Mouse (Mus musculus) kidney, embryonic 16.5 days (tissue): ENCODE measurements at regions not wholly inside any gene's neighbourhood (a gene's known extent, or its start where the extent isn't known, plus 50 kb on each side); places are given as distances from the start of the nearest gene placed in this dataset.

Experiments used
- ATAC-seq: fragments of 200-750 bp; cut with Nextera tagmentation; 2 replicates; pipeline ENCODE4 v1.8.0; 2017; ENCODE audit warnings: moderate TSS enrichment; ENCODE audit not compliant: low FRiP score, low TSS enrichment
- H3K27ac ChIP-seq: fragments of 300-500 bp; sonication (generic); 2 replicates; pipeline ENCODE4 v1.5.1; 2014; ENCODE audit warnings: low read length
- H3K27me3 ChIP-seq: fragments of 300-500 bp; sonication (generic); 2 replicates; pipeline ENCODE4 v1.6.1; 2014; ENCODE audit warnings: low read length, control low read depth, mixed read lengths; ENCODE audit not compliant: insufficient read depth
- H3K36me3 ChIP-seq: fragments of 300-500 bp; sonication (generic); 2 replicates; pipeline ENCODE4 v1.6.1; 2014; ENCODE audit warnings: low read length, control low read depth, mixed read lengths; ENCODE audit not compliant: insufficient read depth
- H3K4me1 ChIP-seq: fragments of 300-500 bp; sonication (generic); 2 replicates; pipeline ENCODE4 v1.6.1; 2014; ENCODE audit warnings: low read length, control low read depth, mixed read lengths; ENCODE audit not compliant: insufficient read depth
- H3K4me2 ChIP-seq: fragments of 300-500 bp; sonication (generic); replicated peaks from 2 replicates; pipeline ENCODE4 v1.6.1; 2014; ENCODE audit warnings: low read depth, low read length
- H3K4me3 ChIP-seq: fragments of 300-500 bp; sonication (generic); 2 replicates; pipeline ENCODE4 v1.5.1; 2014; ENCODE audit warnings: mild to moderate bottlenecking, low read length
- H3K9ac ChIP-seq: fragments of 300-500 bp; sonication (generic); replicated peaks from 2 replicates; pipeline ENCODE4 v1.6.1; 2014; ENCODE audit warnings: low read length
- H3K9me3 ChIP-seq: fragments of 300-500 bp; sonication (generic); 2 replicates; pipeline ENCODE4 v1.6.1; 2016; ENCODE audit warnings: low read length, control low read depth
- WGBS: fragments of 180-500 bp; shearing (Covaris S2); extraction: QIAGEN DNeasy Blood & Tissue Kit; methylation state at CpG from one replicate; pipeline ENCODE4 v1.1.7; 2014; 5-methylcytosine and 5-hydroxymethylcytosine counted together

- Histone ChIP-seq H3K27me3 (no peaks in the 10 kb centered on the region), H3K27ac (no peak overlapping the region), H3K4me2 (no peak overlapping the region), H3K36me3 (no peaks in the 10 kb centered on the region), H3K4me1 (no peaks in the 10 kb centered on the region), H3K4me3 (no peak overlapping the region), H3K9me3 (no peaks in the 10 kb centered on the region), H3K9ac (no peak overlapping the region)
- no peak for ATAC-seq
- WGBS, result 88% methylated on average over 1 of the region's 1 CpGs
Observed at GRCm38 (mm10) chr5:26564056-26564455, 252.9 kb upstream of the Dpp6 start.

DNA sequence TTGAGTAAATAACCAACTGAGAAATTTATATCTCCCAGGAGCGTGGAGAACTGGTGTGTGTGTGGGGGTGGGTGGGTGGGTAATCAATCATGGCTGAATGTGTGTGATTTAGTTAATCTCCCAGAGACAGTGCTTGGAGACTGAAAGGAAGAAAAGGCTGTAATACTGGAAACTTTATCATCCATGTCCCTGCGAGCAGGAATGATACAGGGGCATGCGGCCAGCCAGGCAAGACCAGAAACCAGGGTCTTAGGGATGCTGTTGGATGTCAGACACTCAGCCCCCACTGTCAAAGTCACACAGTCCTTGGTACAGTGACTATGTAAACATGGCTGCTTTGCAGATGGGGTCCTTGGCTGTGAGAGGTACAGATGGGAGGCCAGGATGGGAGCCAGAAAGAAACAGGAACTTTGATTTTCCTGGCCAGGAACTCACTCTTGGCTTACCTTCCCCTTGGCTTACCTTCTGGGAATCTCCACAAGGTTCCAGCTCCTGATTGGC is 244.3 kb upstream of the Dpp6 start:
- Histone ChIP-seq H3K4me2 (no peak overlapping the region), H3K9ac (no peak overlapping the region), H3K36me3 (no peaks in the 10 kb centered on the region), H3K9me3 (no peaks in the 10 kb centered on the region), H3K27me3 (no peaks in the 10 kb centered on the region), H3K4me1 (no peaks in the 10 kb centered on the region), H3K27ac (0 out of 2 replicates have a peak overlapping the region, but pooled peaks have one; percentile 53), H3K4me3 (no peak overlapping the region)
- peak; percentile 96 for ATAC-seq
- WGBS, result 36% methylated on average over 3 of the region's 3 CpGs

DNA sequence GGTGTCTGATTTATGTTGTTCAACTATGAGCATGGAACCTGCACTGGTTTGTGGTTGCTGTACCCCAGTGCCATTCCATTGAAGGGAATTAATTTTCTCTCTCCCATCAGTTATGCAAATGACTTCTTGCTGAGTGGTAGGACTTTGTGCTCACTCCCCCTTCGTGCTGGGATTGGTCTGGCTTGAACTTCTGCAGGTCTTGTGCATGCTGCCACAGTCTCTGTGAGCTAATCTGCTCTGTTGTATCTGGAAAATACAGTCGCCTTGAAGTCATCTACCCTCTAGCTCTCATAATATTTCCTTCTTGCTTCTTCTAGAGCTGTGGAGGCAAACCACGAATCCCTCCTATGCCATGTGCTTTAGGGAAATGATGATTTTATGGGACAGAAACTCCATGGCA is 243.6 kb upstream of the Dpp6 start:
- Histone ChIP-seq H3K4me2 (no peak overlapping the region), H3K36me3 (no peaks in the 10 kb centered on the region), H3K9ac (no peak overlapping the region), H3K4me1 (no peaks in the 10 kb centered on the region), H3K27ac (no peak overlapping the region), H3K9me3 (no peaks in the 10 kb centered on the region), H3K4me3 (no peak overlapping the region), H3K27me3 (no peaks in the 10 kb centered on the region)
- 0 out of 2 replicates have a peak, but pooled peaks have one; percentile 13 for ATAC-seq
- 73% methylated on average over 3 of the region's 3 CpGs for WGBS

DNA sequence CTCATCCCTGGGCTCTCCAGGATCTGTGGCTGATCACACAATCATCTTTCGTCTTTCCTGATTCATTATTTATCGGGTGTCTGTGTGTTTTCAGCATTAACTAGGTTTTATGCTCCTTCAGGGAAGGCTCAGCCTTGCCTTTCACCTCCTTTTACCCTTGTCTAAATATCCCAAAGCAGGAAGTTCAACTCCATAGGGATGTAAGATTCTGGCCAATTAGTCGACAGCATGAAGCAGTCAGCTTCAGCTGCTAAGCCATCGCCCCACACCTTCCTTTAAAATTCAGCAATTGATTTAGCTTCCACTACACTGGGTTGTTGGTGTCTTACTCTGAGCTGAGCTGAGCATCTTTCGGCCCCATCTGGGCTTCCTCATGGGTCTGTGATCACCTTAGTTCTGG is 230.9 kb upstream of the Dpp6 start:
- Histone ChIP-seq H3K36me3 (no peaks in the 10 kb centered on the region), H3K4me1 (no peaks in the 10 kb centered on the region), H3K4me2 (no peak overlapping the region), H3K27me3 (no peaks in the 10 kb centered on the region), H3K4me3 (no peak overlapping the region), H3K9me3 (0 out of 2 replicates have a peak, but pooled peaks cover 3% of the 10 kb centered on the region), H3K27ac (no peak overlapping the region), H3K9ac (no peak overlapping the region)
- 79% methylated on average over 5 of the region's 5 CpGs for WGBS
- ATAC-seq, result no peak

- peaks cover 9% of the 10 kb centered on the region; the same call in 1 of the 2 replicates for H3K9me3 ChIP-seq
- 0 out of 2 replicates have a peak, but pooled peaks have one; percentile 54 for ATAC-seq
- no peaks in the 10 kb centered on the region for H3K27me3 ChIP-seq
- 61% methylated on average over 6 of the region's 6 CpGs for WGBS
- no peak overlapping the region for H3K4me2 ChIP-seq
- H3K9ac ChIP-seq, result no peak overlapping the region
- no peaks in the 10 kb centered on the region for H3K4me1 ChIP-seq
- H3K4me3 ChIP-seq, result no peak overlapping the region
- H3K36me3 ChIP-seq, result no peaks in the 10 kb centered on the region
- no peak overlapping the region for H3K27ac ChIP-seq
Observed at GRCm38 (mm10) chr5:26590886-26591285, 226.1 kb upstream of the Dpp6 start.

- Histone ChIP-seq H3K9me3 (peaks cover 9% of the 10 kb centered on the region; the same call in 1 of the 2 replicates), H3K27me3 (no peaks in the 10 kb centered on the region), H3K36me3 (no peaks in the 10 kb centered on the region), H3K9ac (no peak overlapping the region), H3K4me3 (no peak overlapping the region), H3K4me2 (no peak overlapping the region), H3K4me1 (no peaks in the 10 kb centered on the region), H3K27ac (no peak overlapping the region)
- peak; percentile 63; the same call in 1 of the 2 replicates for ATAC-seq
- WGBS, result 21% methylated on average over 3 of the region's 3 CpGs
Observed at GRCm38 (mm10) chr5:26592341-26592740, 224.7 kb upstream of the Dpp6 start.

GRCm38 (mm10) chr5:26597991-26598390 is 219.0 kb upstream of the Dpp6 start:
- no peak overlapping the region for H3K27ac ChIP-seq
- H3K4me1 ChIP-seq, result no peaks in the 10 kb centered on the region
- peaks cover 9% of the 10 kb centered on the region; the same call in 1 of the 2 replicates for H3K9me3 ChIP-seq
- H3K4me2 ChIP-seq, result no peak overlapping the region
- H3K27me3 ChIP-seq, result no peaks in the 10 kb centered on the region
- no peak overlapping the region for H3K4me3 ChIP-seq
- no peak for ATAC-seq
- WGBS, result 92% methylated on average over 2 of the region's 2 CpGs
- H3K9ac ChIP-seq, result no peak overlapping the region
- H3K36me3 ChIP-seq, result no peaks in the 10 kb centered on the region

- Histone ChIP-seq H3K4me2 (no peak overlapping the region), H3K9ac (no peak overlapping the region), H3K9me3 (no peaks in the 10 kb centered on the region), H3K4me1 (no peaks in the 10 kb centered on the region), H3K4me3 (no peak overlapping the region), H3K36me3 (no peaks in the 10 kb centered on the region), H3K27ac (no peak overlapping the region), H3K27me3 (no peaks in the 10 kb centered on the region)
- ATAC-seq, result no peak
- 14% methylated on average over 2 of the region's 2 CpGs for WGBS
Observed at GRCm38 (mm10) chr5:26619272-26619671, 197.7 kb upstream of the Dpp6 start.

DNA sequence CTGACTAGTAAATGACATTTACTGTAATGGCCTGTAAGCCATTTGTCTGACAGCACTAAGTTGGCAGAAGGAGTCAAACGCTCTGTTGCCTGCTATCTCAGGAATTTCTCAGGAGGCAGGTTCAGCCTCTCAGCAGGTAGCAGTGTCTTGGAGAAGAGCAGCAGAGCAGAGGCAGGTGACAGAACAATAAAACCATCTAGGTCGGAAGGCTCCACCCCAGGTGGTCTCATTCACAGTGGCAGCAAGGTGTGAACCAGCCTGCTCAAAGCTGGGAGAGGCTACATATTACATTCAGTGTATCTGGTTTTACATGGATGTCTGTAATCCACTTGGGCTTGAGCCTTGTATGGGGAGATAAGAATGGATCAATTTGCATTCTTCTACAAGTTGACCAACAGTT is 194.9 kb upstream of the Dpp6 start:
- Histone ChIP-seq H3K36me3 (no peaks in the 10 kb centered on the region), H3K9ac (no peak overlapping the region)

GRCm38 (mm10) chr5:26671478-26671877 is 145.5 kb upstream of the Dpp6 start:
- no peak overlapping the region for H3K4me3 ChIP-seq
- H3K27ac ChIP-seq, result no peak overlapping the region
- H3K27me3 ChIP-seq, result no peaks in the 10 kb centered on the region
- no peaks in the 10 kb centered on the region for H3K4me1 ChIP-seq
- no peak for ATAC-seq
- WGBS, result 48% methylated on average over 1 of the region's 1 CpGs
- H3K9me3 ChIP-seq, result no peaks in the 10 kb centered on the region
- no peaks in the 10 kb centered on the region for H3K36me3 ChIP-seq
- H3K9ac ChIP-seq, result no peak overlapping the region
- no peak overlapping the region for H3K4me2 ChIP-seq

More for the DNA sequence above, 194.9 kb upstream of the Dpp6 start:
- Histone ChIP-seq H3K9me3 (no peaks in the 10 kb centered on the region), H3K27ac (no peak overlapping the region), H3K4me3 (no peak overlapping the region), H3K4me2 (no peak overlapping the region), H3K27me3 (no peaks in the 10 kb centered on the region), H3K4me1 (no peaks in the 10 kb centered on the region)
- 14% methylated on average over 2 of the region's 2 CpGs for WGBS
- no peak for ATAC-seq
